12 mouse cellular contexts compared by ENCODE assay signal in the genomic region with DNA sequence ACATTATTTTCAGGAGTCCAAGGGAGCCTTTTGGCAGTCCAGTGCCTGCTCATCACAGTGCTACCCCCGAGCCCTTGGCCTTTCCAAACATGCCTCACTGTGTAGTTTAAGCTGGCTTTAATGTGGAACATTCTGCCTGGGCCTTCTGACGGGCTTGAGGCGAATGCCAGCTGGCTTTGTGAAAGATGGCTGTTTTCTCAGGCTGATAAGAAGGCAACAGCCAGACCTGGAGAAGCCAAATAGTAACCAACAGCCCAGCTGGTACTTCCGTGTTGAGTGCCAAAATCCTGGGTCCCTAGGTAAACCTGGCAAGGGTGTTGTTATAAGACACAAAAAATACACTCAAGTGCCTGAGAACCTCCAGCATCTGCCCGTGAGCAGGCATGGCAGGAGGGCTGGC. TPM values are rescaled to one million over a fixed set of nuclear protein-coding genes. Genes with fewer than 3 reads are reported as not detected.
A peak's percentile ranks its signal among the peaks of the same experiment; 100 is the strongest.
DNase-seq lines count a peak whose midpoint lies in the region; ATAC-seq and TF ChIP-seq lines count a peak whose summit lies in the region.
"Had no signal": no experiment of that assay in that cellular context is flagged by ENCODE, and none has a peak within 500 bp of the region (broad histone marks: within the 10 kb centered on the region; RNA-seq: fewer than 3 reads in every experiment).

No protein-coding gene starts in this region.

- H3K4me2 ChIP-seq in midbrain, postnatal 0 days (ENCODE audit: low read depth, low read length, poor library complexity, severe bottlenecking): no peak overlapping the region
- H3K4me2 ChIP-seq: limb, embryonic 12.5 days had no signal

- no peak for DNase-seq in frontal cortex, postnatal 25 days (ENCODE audit: low spot score in 2 of 2)
- DNase-seq in cerebellum, postnatal 25 days: peak; percentile 70 to 71
- peak; percentile 46 for DNase-seq in midbrain, postnatal 0 days (ENCODE audit: low spot score)
- DNase-seq in layer of hippocampus, postnatal 36 days: no peak
- DNase-seq: right cerebral cortex, postnatal 25 days had no signal

- ATAC-seq in frontal cortex, adult (ENCODE audit: low TSS enrichment): 0 out of 2 replicates have a peak, but pooled peaks have one; percentile 2
- ATAC-seq in megakaryocyte, adult 5-6 weeks (ENCODE audit: poor library complexity, severe bottlenecking): no peak
- ATAC-seq in midbrain, postnatal 0 days (ENCODE audit: low FRiP score): no peak
- no peak for ATAC-seq in granulocyte monocyte progenitor cell, adult 5-6 weeks (replicated peaks; ENCODE audit: poor library complexity, severe bottlenecking)

- H3K4me1 ChIP-seq in megakaryocyte, embryonic 14.5 days: peaks cover 81% of the 10 kb centered on the region
- H3K4me1 ChIP-seq in midbrain, postnatal 0 days (ENCODE audit: insufficient read depth, low read length): peaks cover 17% of the 10 kb centered on the region

- no peaks in the 10 kb centered on the region for H3K9me3 ChIP-seq in megakaryocyte, embryonic 14.5 days
- no peaks in the 10 kb centered on the region for H3K9me3 ChIP-seq in midbrain, postnatal 0 days (ENCODE audit: low read length)
- H3K9me3 ChIP-seq: limb, embryonic 12.5 days had no signal

- H3K9ac ChIP-seq in midbrain, postnatal 0 days (replicated peaks; ENCODE audit: low read length, poor library complexity, severe bottlenecking): no peak overlapping the region
- H3K9ac ChIP-seq: limb, embryonic 12.5 days had no signal

- no peak for TF ChIP-seq CTCF in midbrain, postnatal 0 days (IDR thresholded peaks at IDR 0.05)

- no peak overlapping the region for H3K27ac ChIP-seq in midbrain, postnatal 0 days (ENCODE audit: low read depth, low read length)
- H3K27ac ChIP-seq: limb, embryonic 12.5 days; macrophage had no signal

- H3K27me3 ChIP-seq in megakaryocyte, embryonic 14.5 days (replicated peaks): no peaks in the 10 kb centered on the region
- no peaks in the 10 kb centered on the region for H3K27me3 ChIP-seq in midbrain, postnatal 0 days (ENCODE audit: insufficient read depth, low read length)
- H3K27me3 ChIP-seq: limb, embryonic 12.5 days had no signal

- H3K4me3 ChIP-seq in megakaryocyte, embryonic 14.5 days (replicated peaks): peak overlapping the region; percentile 67
- H3K4me3 ChIP-seq in midbrain, postnatal 0 days (ENCODE audit: low read depth, low read length): no peak overlapping the region
- H3K4me3 ChIP-seq: erythroblast, embryonic 14.5 days; limb, embryonic 12.5 days had no signal

- WGBS in midbrain, postnatal 0 days: 67% methylated on average over 5 of the region's 5 CpGs

- H3K36me3 ChIP-seq in megakaryocyte, embryonic 14.5 days (replicated peaks; ENCODE audit: low read length): peaks cover 80% of the 10 kb centered on the region
- H3K36me3 ChIP-seq in midbrain, postnatal 0 days (ENCODE audit: insufficient read depth, low read length): peaks cover 10% of the 10 kb centered on the region

RNA-seq across cellular contexts. Expression of a gene that starts 5.3 kb away (rescaled TPM):
- polyA plus RNA-seq in megakaryocyte, embryonic 14.5 days (2012; ENCODE audit: insufficient read depth, low replicate concordance): 10.9 and 24.8 TPM in 2 replicates
- total RNA-seq in megakaryocyte, adult 5-6 weeks (2015): 42.6 and 52.4 TPM in 2 replicates
- 48.6 and 62.0 TPM in 2 replicates for total RNA-seq in megakaryocyte, adult 5-6 weeks (2017)
- total RNA-seq in midbrain, postnatal 0 days (2014; rRNA removed): 182 and 183 TPM in 2 replicates
- polyA plus RNA-seq in midbrain, postnatal 0 days (2015; fragmentation: Nextera tagmentation; extraction: Ambion mirVana): 95.4 and 105 TPM in 2 replicates
- total RNA-seq in granulocyte monocyte progenitor cell, adult 5-6 weeks (2014; fragmentation: Nextera tagmentation): 43.2 and 47.8 TPM in 2 replicates
- 34.5 and 42.2 TPM in 2 replicates for total RNA-seq in granulocyte monocyte progenitor cell, adult 5-6 weeks (2017)
- total RNA-seq in layer of hippocampus, postnatal 36 days (2021): 100 to 1,000 TPM; 142 to 147 TPM

RNA-seq across cellular contexts. Expression of a gene that starts 18.3 kb away (rescaled TPM):
- polyA plus RNA-seq in megakaryocyte, embryonic 14.5 days (2012; ENCODE audit: insufficient read depth, low replicate concordance): 35.3 and 88.7 TPM in 2 replicates
- 19.5 and 23.0 TPM in 2 replicates for total RNA-seq in megakaryocyte, adult 5-6 weeks (2015)
- 6.9 and 9.8 TPM in 2 replicates for total RNA-seq in megakaryocyte, adult 5-6 weeks (2017)
- total RNA-seq in midbrain, postnatal 0 days (2014; rRNA removed): 23.8 and 34.4 TPM in 2 replicates
- 9.9 and 13.4 TPM in 2 replicates for polyA plus RNA-seq in midbrain, postnatal 0 days (2015; fragmentation: Nextera tagmentation; extraction: Ambion mirVana)
- 41.6 and 52.6 TPM in 2 replicates for total RNA-seq in granulocyte monocyte progenitor cell, adult 5-6 weeks (2014; fragmentation: Nextera tagmentation)
- total RNA-seq in granulocyte monocyte progenitor cell, adult 5-6 weeks (2017): 9.7 and 13.4 TPM in 2 replicates
- total RNA-seq in layer of hippocampus, postnatal 36 days (2021): 10 to 100 TPM; 48.6 to 61.9 TPM

RNA-seq across cellular contexts. Expression of a gene that starts 34.7 kb away (rescaled TPM):
- polyA plus RNA-seq in megakaryocyte, embryonic 14.5 days (2012; ENCODE audit: insufficient read depth, low replicate concordance): 19.4 and 27.8 TPM in 2 replicates
- 11.3 and 14.2 TPM in 2 replicates for total RNA-seq in megakaryocyte, adult 5-6 weeks (2015)
- 4.4 and 6.6 TPM in 2 replicates for total RNA-seq in megakaryocyte, adult 5-6 weeks (2017)
- 26.3 and 48.0 TPM in 2 replicates for total RNA-seq in midbrain, postnatal 0 days (2014; rRNA removed)
- 44.0 and 47.4 TPM in 2 replicates for polyA plus RNA-seq in midbrain, postnatal 0 days (2015; fragmentation: Nextera tagmentation; extraction: Ambion mirVana)
- total RNA-seq in granulocyte monocyte progenitor cell, adult 5-6 weeks (2014; fragmentation: Nextera tagmentation): 9.0 and 17.3 TPM in 2 replicates
- 7.1 and 7.8 TPM in 2 replicates for total RNA-seq in granulocyte monocyte progenitor cell, adult 5-6 weeks (2017)
- 10 to 100 TPM; 49.7 to 57.0 TPM for total RNA-seq in layer of hippocampus, postnatal 36 days (2021)

RNA-seq across cellular contexts. Expression of a gene that starts 35.0 kb away (rescaled TPM):
- polyA plus RNA-seq in megakaryocyte, embryonic 14.5 days (2012; ENCODE audit: insufficient read depth, low replicate concordance): 61.8 and 135 TPM in 2 replicates
- 61.8 and 72.0 TPM in 2 replicates for total RNA-seq in megakaryocyte, adult 5-6 weeks (2015)
- total RNA-seq in megakaryocyte, adult 5-6 weeks (2017): 65.0 and 77.3 TPM in 2 replicates
- 66.6 and 75.1 TPM in 2 replicates for total RNA-seq in midbrain, postnatal 0 days (2014; rRNA removed)
- 44.9 and 48.5 TPM in 2 replicates for polyA plus RNA-seq in midbrain, postnatal 0 days (2015; fragmentation: Nextera tagmentation; extraction: Ambion mirVana)
- total RNA-seq in granulocyte monocyte progenitor cell, adult 5-6 weeks (2014; fragmentation: Nextera tagmentation): 34.1 and 37.2 TPM in 2 replicates
- 34.2 and 59.8 TPM in 2 replicates for total RNA-seq in granulocyte monocyte progenitor cell, adult 5-6 weeks (2017)
- 10 to 100 TPM; 16.0 to 16.1 TPM for total RNA-seq in layer of hippocampus, postnatal 36 days (2021)

RNA-seq across cellular contexts. Expression of a gene that starts 58.8 kb away (rescaled TPM):
- polyA plus RNA-seq in megakaryocyte, embryonic 14.5 days (2012; ENCODE audit: insufficient read depth, low replicate concordance): 472 and 996 TPM in 2 replicates
- 53.5 and 61.1 TPM in 2 replicates for total RNA-seq in megakaryocyte, adult 5-6 weeks (2015)
- 63.3 and 74.8 TPM in 2 replicates for total RNA-seq in megakaryocyte, adult 5-6 weeks (2017)
- 74.6 and 74.7 TPM in 2 replicates for total RNA-seq in midbrain, postnatal 0 days (2014; rRNA removed)
- polyA plus RNA-seq in midbrain, postnatal 0 days (2015; fragmentation: Nextera tagmentation; extraction: Ambion mirVana): 35.3 and 36.0 TPM in 2 replicates
- 49.2 and 63.3 TPM in 2 replicates for total RNA-seq in granulocyte monocyte progenitor cell, adult 5-6 weeks (2014; fragmentation: Nextera tagmentation)
- total RNA-seq in granulocyte monocyte progenitor cell, adult 5-6 weeks (2017): 37.7 and 58.0 TPM in 2 replicates
- total RNA-seq in layer of hippocampus, postnatal 36 days (2021): 10 to 100 TPM; 44.7 to 52.3 TPM

Comparison
In these comparisons a context has a peak if more than half of its experiments do, and no peak if none do; other contexts are left out.
1. DNase-seq: peak in cerebellum, postnatal 25 days (2 of 2) and midbrain, postnatal 0 days (single experiment); none in frontal cortex, postnatal 25 days (0 of 2) and layer of hippocampus, postnatal 36 days (0 of 2).